Mouse (Mus musculus) ovary, adult 18-20 months (tissue): ENCODE data around the gene Mepce.
"Not testable (repeated sequence)": the region's sequence is repeated elsewhere in the genome, so short reads cannot be mapped to it uniquely, and the experiment has no call there.

ENCODE experiments used
- DNase-seq: peaks from one replicate; pipeline ENCODE4 v3.0.0; 2022; ENCODE audit warnings: low spot score, mixed read lengths

Mepce gene

DNA sequence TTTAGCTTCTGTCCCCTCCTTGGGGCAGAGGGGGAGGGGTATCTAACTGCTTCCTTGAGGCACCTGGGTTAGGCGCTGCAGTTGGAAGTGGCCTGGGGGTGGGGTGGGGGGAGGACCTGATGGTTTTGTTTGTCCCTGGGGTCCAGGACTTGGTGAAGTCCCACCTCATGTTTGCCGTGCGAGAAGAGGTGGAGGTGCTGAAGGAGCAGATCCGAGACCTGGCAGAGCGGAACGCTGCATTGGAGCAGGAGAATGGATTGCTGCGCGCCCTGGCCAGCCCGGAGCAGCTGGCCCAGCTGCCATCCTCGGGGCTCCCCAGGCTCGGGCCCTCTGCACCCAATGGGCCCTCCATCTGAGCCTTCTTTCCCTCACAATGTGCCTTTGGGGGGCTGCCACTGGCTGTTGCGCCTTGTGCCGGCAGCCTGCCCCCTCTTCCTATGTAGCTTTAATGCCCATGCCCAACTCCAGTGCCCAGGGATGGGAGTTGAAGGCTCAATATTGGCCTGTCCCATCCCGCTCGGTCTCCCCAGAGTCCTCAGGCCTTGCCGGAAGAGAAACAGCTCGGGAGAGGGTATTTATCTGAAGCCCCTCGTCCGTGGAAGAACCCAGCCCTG is 28.4 kb downstream of the Mepce start:
- DNase-seq: no peak

DNA sequence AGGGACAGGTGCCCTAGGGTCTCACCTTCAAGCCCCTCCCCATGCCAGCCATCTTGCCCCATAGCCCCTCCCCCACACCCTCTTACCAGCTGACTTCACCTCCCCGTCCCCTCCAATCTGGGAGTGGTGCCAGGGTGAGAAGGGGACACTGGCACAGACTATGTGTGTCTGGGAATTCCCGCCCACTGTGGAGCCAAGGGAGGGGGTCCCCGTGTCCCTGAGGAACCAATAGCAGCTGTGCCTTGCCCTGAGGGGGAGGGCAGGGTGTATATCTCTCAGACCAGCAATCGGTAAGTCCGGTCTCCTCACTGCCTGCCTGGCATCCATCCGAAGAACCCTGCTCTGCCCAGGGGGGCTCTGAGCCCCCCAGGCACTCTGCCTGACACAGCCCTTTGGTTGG is 29.6 kb downstream of the Mepce start:
- DNase-seq: no peak

DNA sequence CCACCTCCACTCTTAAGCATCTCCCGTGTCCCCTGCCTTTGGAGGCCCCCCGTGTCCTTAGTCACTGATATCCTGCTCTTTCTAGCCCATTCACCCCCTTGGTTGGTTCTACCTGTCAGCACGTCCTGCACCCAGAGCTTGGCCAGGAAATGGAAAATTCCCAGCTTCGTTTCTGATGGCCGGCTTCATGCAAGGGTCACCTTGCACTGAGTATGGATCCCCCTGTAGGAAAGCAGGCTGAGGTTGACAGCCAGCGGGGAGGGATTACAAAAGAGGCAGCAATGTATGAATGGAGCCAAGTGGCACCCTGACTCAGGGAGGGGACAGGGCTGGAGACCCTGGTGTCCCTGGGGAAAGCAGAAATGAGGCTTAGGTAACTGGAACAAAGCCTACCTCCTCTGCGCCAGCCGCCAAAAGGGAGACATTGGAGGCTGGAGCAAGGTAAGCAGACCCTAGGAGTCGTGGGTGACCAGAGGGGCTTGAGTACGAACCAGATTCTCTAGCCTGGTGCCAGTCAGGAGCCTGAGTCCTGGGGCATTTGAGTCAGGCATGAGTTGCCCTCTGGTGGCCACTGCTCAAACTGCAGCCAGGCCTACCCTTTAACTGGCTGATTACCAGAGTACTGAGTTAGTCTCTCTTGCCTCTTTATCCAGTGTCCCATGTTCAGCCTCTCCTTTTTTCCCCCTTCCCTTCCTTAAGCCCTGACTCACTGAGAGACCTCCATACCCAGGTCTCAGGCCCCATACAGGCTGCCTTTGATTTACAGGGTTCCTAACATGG is 30.4 kb downstream of the Mepce start:
- peak; percentile 58 for DNase-seq

DNA sequence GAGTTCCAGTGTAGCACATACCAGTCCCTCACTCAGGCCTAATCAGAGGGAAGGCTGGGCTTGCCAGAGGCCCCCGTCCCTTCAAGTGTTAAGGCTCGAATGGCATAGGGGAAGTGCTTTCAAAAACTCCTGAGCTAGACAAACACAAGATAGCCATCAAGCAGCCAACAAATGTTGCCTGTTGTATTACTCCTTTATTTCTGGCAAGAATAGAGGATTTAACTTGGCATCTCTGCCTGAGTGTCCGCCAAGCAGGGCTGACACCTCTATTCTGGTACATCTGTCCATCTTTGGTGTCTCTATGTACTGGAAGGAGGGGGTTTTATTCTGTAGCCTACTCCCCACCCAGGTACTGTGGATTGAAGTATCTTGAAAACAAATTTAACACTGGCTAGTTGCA is 31.3 kb downstream of the Mepce start:
- DNase-seq: no peak

DNA sequence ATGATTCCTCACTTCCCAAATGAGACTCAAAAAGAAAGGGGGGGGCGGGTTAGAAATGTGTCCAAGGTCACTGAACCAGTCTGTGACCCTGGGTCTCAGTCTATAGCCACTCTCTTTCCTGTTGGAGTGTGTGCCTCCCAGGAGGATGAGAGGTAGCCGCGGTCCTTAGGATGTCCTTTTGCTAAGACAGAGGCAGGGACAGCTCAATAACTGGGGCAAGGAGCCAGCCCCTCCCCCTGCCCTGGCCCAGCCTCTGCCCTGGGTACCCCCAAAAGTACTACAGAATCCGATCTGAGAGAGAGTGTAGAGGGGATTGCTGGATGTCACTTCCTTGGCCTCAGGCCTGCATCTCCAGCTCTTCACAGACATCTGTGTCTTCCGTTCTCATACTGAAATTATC is 32.0 kb downstream of the Mepce start:
- no peak for DNase-seq

DNA sequence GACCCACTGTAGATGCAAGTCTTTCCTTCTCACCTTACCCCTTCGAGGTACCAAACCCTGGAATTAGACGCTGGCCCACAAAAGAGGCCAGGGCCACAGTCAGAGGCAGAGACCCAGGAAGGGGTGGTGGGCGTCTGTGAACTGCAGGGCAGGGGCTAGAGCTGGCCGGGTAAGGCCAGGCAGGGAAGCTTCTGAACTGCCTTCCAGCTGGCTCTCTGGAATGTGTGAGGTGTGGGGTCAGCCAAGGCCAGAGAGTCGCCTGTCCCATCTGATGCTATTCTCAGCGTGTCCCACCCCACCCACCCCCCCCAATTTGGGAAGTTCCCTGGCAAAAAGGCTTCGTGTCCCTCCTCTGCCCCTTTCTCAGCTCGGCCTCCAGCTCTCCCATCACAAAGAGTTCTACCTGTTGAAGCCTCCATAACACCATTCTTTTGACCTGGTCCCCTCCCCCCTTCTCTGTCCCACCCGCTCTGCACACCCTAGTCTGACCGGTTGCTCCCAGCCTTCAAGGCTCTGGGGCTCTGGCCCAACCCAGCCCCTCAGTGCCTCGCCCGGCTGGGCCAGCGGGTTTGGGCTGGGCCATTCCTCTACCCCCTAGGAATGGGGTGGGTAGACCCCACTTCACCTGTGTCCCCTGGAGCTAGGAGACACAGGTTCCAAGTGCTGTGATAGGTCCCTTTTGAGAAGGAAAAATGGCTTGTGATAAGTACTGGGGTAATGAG is 34.2 kb downstream of the Mepce start:
- no peak for DNase-seq

DNA sequence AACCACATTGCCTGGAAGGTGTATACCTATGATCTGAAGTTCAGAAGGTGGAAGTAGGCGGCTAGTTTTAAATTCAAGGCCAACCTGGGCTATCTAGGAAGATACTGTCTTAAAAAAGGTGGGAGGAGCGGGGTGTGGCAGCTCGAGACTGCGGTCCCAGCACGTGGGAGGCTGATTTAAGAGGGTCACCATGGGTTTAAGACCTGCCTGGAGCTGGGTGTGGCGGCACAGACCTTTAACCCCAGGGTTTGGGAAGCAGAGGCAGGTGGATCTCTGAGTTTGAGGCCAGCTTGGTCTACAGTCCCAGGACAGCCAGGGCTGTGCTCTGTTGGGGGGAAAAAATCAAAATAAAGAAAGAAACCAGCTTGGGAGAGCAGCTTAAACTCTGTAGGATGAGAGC is 35.5 kb downstream of the Mepce start:
- DNase-seq: no peak

DNA sequence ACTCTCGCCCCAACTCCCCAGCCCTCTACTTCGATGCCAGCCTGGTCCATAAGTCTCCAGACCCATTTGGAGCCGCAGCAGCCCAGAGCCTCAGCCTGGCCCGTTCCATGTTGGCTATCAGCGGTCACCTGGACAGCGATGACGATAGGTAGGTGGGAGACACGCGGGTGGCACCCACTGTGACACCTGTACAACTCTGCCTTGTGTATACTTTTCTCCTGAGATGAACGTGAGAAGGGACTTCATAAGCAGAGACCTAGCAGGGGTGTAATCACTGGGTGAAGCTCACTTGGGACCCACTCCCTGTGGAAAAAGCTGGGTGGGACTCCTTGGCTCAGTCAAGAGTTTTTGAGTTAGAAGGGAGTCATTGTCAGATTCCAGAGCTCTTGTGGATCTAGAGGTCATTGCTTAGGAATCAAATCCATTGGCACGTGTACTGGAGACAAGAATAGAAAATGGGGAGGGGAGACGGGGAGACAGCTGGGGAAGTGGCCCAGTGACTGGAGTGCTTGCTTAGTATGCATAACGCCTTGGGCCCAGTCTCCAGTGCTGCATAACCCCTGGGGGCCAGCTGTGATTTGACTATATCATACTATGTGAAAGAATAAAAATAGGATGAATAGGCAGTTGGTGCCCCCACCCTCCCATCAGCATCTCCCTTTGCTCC is 36.1 kb downstream of the Mepce start:
- DNase-seq: no peak

DNA sequence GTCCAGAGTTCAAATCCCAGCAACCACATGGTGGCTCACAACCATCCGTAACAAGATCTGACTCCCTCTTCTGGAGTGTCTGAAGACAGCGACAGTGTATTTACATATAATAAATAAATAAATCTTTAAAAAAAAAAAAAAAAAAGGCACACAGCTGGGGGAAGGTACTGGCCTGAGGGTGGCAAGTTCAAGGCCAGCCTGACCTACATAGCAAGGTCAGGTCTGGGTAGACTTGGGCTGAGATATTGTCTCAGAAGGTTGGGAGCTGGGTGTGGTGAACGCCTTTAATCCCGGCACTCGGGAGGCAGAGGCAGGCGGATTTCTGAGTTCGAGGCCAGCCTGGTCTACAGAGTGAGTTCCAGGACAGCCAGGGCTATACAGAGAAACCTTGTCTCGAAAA is 37.2 kb downstream of the Mepce start:
- DNase-seq: not testable (repeated sequence)

DNA sequence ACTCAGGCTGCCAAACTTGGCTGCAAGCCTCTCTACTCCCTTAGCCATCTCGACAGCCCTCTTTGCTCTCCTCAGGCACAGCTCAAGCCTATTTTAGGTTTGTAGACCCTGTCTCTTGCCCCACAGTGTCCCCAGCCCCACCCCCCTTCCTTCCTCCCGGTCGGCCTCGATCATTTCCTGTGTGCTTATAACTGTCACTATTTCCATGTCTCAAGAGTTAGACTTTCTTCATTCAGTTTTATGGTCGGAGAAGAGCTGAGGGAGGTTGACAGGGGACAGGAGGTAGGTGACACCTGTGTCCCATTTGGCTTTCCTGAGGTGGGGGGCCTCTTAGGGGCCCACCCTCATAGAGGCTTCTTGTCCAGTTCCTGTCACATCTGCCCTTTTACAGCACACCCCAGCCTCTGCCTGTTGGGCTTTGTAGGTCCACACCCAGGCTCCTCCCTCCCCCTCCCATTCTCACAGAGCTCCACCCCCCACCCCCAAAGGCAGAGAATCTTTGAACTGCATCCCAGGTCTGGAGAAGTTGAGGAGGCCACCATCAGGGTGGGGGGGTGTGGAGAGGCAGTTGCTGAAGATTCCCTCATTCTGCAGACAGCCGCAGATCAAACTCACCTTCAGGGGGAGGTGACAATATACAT is 38.1 kb downstream of the Mepce start:
- no peak for DNase-seq

DNA sequence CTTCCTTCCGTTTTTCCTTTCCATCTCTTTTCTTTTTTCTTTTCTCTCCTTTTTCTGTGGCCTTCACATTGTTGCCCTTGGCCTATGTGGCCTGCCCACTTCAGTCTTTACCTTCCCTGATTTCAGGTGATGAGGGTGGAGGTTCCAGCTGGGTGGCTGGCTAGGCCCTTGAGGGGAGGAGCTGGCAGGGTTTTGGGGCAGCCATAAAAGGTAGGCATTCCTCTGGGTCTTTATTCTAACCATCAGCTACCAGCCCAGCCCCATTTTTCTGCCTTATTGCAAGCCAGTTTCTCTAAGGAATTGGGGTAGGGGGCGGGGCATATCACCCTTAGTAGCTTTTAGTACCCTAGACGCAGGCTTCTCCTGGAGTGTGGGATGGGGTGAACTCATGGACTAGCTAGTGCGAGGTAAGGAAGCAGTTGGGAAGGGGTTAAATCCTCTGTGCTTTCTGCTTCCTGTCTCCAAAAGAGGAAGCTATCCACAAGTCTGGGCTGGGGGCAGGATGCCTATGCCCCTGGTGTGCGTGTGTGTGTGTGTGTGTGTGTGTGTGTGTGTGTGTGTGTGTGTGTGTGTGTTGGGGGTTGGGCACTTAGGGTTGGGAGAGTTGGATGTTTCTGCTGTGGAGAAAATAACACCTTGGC is 39.2 kb downstream of the Mepce start:
- DNase-seq: no peak

DNA sequence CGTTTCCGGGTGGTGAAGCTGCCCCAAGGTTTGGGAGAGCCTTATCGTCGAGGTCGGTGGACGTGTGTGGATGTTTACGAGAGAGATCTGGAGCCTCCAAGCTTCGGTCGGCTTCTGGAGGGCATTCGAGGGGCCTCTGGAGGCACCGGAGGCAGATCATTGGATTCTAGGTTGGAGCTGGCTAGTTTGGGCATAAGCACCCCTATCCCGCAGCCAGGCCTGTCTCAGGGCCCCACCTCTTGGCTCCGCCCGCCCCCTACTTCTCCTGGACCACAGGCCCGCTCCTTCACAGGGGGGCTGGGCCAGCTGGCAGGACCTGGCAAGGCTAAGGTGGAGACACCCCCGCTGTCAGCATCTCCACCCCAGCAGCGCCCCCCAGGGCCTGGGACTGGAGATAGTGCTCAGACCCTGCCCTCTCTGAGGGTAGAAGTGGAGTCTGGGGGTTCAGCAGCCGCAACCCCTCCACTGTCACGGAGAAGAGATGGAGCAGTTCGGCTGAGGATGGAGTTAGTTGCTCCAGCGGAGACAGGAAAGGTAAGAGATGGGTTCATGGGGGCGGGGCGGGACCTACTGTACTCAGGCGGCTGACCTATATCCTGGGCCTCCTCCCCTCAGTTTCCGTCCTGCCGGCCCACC is 40.0 kb downstream of the Mepce start:
- DNase-seq: no peak

DNA sequence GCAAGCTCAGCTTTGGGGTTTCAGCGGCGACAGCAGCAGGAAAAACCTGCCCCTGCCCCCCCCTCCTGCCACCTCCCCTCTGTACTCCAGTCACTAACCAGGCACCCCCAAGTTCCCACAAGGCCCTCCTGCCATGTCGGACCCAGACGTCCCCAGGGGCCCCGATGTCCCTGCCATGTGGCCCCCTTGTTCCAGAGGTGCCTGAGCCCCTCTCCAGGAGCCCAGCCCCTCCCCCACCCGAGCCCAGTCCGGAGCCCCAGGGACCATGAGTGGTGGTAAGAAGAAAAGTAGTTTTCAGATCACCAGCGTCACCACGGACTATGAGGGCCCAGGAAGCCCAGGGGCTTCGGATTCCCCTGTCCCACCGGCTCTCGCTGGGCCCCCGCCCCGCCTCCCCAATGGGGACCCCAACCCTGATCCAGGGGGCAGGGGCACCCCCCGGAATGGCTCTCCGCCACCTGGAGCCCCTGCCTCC is 40.6 kb downstream of the Mepce start:
- no peak for DNase-seq

DNA sequence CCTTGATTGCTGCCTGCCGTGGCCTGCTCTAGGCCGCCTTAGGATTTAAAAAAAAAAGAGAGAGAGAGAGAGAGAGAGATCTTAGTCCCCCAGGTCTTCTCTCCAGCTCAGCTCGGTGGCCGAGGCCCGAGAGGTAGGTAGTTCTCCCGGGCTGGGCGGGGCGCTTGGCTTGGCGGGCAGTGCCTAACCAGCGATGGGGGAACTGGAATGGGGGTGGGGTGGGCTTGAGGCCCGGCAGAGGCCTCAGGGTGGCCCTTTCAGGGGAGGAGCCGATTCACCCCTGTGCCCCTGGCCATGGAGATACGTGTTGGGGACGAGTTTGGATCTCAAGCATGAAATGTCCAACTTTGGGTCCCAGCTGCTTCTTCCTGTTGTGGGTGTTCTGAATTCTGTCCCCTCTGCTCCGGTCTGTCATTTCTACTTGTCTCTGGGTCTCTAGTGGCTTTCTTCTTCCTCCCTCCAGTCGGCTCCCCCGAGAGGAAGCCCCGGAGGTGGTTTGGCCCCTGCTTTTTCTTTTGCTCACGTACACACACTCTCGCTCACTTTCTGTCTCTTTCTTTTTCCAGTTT is 41.1 kb downstream of the Mepce start:
- DNase-seq: peak; percentile 52

DNA sequence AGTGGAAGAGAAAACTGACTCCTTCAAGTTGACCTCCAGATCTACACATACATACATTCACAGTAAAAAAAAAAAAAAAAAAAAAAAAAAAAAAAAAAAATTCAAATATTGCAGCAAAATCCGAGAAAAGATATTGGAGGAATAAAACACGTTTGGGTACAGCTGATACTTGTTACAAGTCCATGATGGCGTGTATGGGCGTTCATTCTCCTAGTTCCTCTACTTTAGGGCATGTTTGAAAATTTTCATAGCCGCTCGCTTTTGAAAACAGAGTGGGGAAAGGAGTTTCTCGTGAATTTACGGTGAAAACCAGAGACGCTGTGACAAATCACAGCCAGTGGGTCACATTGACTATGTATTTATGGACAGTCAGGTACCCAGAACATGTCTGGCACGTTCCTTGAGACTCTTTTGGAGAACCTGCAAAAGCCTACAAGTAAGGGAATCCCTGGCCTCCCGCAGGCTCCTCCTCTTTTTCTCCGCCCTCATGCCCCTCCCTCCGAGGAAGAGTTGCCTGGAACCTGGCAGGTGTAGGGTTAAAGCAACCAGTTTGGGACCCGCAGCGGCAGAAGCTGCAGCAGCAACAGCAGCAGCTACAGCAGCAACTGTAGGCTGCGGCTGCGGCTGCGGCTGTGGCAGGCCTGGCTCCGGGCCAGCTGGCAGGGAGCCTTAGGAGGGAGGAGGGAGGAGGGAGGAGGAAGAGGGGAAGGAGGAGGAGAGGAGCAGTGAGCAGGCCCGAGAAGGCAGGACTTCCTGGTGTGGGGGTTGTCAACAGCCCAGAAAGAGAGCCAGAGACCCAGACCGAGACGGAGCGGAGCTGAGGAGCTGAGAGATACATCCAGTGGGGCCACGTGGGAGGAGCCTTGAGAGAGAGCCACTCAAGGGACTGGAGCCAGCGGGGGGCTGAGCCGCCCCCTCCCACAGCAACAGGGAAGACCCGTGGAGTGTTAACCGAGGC is 42.0 kb downstream of the Mepce start, which contains the start of gene Tsc22d4:
TSS of gene Tsc22d4 (plus strand) at position 517 of the 958 bp plus-strand sequence.
- peak; percentile 94 for DNase-seq

DNA sequence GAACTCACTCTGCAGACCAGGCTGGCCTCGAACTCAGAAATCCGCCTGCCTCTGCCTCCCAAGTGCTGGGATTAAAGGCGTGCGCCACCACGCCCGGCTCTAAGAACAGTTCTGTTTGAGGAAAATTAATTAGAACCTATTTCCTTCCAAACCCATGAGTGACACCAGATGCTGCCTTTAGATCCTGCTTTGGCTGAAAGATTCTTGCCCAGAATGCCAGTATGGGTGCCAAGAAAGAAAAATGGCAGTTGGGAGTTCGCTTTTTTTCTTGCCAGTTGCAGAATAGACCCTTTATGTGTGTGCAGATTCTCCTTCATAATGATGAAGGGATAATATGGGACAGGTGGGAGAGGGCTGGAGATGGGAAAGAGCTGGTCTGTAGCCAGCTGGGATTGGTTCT is 43.3 kb downstream of the Mepce start:
- no peak for DNase-seq

DNA sequence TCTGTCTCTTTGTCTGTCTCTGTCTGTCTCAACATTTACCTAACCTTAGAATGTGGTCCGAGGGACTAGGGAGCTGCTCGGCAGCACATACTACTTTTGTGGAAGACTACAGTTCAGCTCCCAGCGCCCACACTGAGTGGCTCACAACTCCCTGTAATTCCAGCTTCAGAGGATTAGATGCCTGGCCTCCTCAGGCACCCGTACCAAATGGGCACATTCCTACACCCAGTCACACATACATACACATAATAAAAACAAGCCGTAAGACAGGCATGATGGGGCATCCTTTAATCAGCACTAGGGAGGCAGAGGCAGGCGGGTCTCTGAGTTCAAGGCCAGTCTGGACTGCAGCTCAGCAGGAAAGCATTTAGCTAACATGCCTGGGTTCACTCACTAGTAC is 44.6 kb downstream of the Mepce start:
- DNase-seq: no peak

DNA sequence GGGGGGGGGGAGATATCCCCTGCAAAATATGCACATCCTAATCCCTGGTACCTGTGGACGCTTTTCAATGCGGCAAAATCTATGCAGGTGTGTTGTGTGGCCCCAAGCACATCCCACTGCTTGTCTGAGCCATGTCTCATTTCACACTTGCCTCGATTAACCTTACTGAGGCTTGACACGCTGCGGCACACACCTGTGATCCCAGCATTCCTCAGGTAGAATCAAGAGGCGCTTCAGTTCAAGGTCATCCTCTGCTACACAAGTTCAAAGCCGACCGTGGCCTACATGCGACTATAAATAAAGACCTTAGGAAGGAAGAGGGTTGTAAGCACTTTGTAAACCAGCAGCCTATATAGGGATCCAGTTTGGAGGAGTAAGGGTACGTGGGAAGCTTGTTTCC is 45.4 kb downstream of the Mepce start:
- DNase-seq: no peak
